Mouse (Mus musculus) liver, postnatal 0 days (tissue): ENCODE results near the gene Gfra1. TPM values are rescaled to one million over a fixed set of nuclear protein-coding genes. Genes with fewer than 3 reads are reported as not detected.

Source experiments
- ATAC-seq: fragments of 200-750 bp; cut with Nextera tagmentation; 2 replicates; pipeline ENCODE4 v1.8.0; 2017; ENCODE audit warnings: mild to moderate bottlenecking, moderate library complexity
- DNase-seq: peaks from one replicate; pipeline ENCODE4 v3.0.0-alpha.2; 2016
- H3K27ac ChIP-seq: fragments of 300-500 bp; sonication (generic); 2 replicates; pipeline ENCODE4 v1.5.1; 2014; ENCODE audit warnings: antibody characterized with exemption, moderate library complexity, mild to moderate bottlenecking, low read depth
- H3K27me3 ChIP-seq: fragments of 300-500 bp; sonication (generic); 2 replicates; pipeline ENCODE4 v1.6.1; 2014; ENCODE audit warnings: low read length, control low read depth, mixed read lengths; ENCODE audit not compliant: insufficient read depth
- H3K36me3 ChIP-seq: fragments of 300-500 bp; sonication (generic); replicated peaks from 2 replicates; pipeline ENCODE4 v1.6.1; 2014; ENCODE audit warnings: mild to moderate bottlenecking, control low read depth, low read length, moderate library complexity, mixed read lengths; ENCODE audit not compliant: insufficient read depth
- H3K4me1 ChIP-seq: fragments of 300-500 bp; sonication (generic); 2 replicates; pipeline ENCODE4 v1.6.1; 2014; ENCODE audit warnings: antibody characterized with exemption, mild to moderate bottlenecking, control low read depth; ENCODE audit not compliant: insufficient read depth
- H3K4me2 ChIP-seq: fragments of 300-500 bp; sonication (generic); 2 replicates; pipeline ENCODE4 v1.6.1; 2014; ENCODE audit warnings: low read depth, mild to moderate bottlenecking, low read length, moderate library complexity, mixed read lengths
- H3K4me3 ChIP-seq: fragments of 300-500 bp; sonication (generic); 2 replicates; pipeline ENCODE4 v1.5.1; 2014; ENCODE audit warnings: low read depth, low read length
- H3K9ac ChIP-seq: fragments of 300-500 bp; sonication (generic); replicated peaks from 2 replicates; pipeline ENCODE4 v1.6.1; 2014; ENCODE audit warnings: mild to moderate bottlenecking, moderate library complexity
- H3K9me3 ChIP-seq: fragments of 300-500 bp; sonication (generic); 2 replicates; pipeline ENCODE4 v1.6.1; 2016; ENCODE audit warnings: mild to moderate bottlenecking, control low read depth, low read length, mixed read lengths
- CTCF ChIP-seq: sonication (generic); IDR thresholded peaks from 2 replicates; pipeline ENCODE4 v1.5.1; 2016; ENCODE audit warnings: antibody characterized with exemption, low read depth
- EP300 ChIP-seq: IDR thresholded peaks from 2 replicates; pipeline ENCODE4 v1.6.1; 2016; ENCODE audit warnings: antibody characterized with exemption, low read depth, mild to moderate bottlenecking
- WGBS: fragments of 180-500 bp; shearing (Covaris S2); extraction: QIAGEN DNeasy Blood & Tissue Kit; methylation state at CpG from one replicate; pipeline ENCODE4 v1.1.7; 2014; ENCODE audit not compliant: insufficient replicate concordance; 5-methylcytosine and 5-hydroxymethylcytosine counted together
- polyA plus RNA-seq: library from polyadenylated mRNA; unstranded; fragments of >200 nt; fragmentation: Nextera tagmentation; extraction: Ambion mirVana; gene quantifications from 2 replicates; pipeline ENCODE4 v1.2.1, GENCODE M21; 2015

The Gfra1 gene
- polyA plus RNA-seq, 1 experiment from 2014 or later = 8.8 TPM

DNA sequence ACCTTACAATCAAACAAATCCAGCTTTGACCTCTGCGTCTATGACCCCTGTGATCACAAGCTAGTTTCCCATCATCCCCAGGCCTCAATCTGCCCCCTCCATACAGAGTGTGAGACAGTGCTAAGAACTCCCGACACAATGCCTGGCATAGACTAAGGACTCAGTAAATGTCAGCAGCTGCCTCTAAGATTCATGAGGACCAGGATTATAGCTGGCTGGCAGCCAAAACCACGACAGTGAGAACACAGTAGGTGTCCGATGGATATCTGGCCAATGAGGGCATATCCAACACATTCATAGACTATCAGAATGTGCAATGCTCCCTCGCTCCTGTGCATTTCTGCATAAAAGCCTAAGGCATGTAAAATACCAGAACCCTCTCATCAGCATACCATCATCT lies 5.0 kb downstream of the Gfra1 start:
- TF ChIP-seq CTCF = no peak
- no peak for TF ChIP-seq EP300
- H3K9me3 ChIP-seq = no peaks in the 10 kb centered on the region
- no peak overlapping the region for H3K4me2 ChIP-seq
- peaks cover 3% of the 10 kb centered on the region for H3K4me1 ChIP-seq
- ATAC-seq (no peak), DNase-seq (no peak)
- WGBS = 67% methylated on average over 5 of the region's 5 CpGs
- 0 out of 2 replicates have a peak, but pooled peaks cover 2% of the 10 kb centered on the region for H3K36me3 ChIP-seq
- H3K27me3 ChIP-seq = peaks cover 37% of the 10 kb centered on the region
- no peak overlapping the region for H3K4me3 ChIP-seq
- H3K27ac ChIP-seq = no peak overlapping the region
- no peak overlapping the region for H3K9ac ChIP-seq

DNA sequence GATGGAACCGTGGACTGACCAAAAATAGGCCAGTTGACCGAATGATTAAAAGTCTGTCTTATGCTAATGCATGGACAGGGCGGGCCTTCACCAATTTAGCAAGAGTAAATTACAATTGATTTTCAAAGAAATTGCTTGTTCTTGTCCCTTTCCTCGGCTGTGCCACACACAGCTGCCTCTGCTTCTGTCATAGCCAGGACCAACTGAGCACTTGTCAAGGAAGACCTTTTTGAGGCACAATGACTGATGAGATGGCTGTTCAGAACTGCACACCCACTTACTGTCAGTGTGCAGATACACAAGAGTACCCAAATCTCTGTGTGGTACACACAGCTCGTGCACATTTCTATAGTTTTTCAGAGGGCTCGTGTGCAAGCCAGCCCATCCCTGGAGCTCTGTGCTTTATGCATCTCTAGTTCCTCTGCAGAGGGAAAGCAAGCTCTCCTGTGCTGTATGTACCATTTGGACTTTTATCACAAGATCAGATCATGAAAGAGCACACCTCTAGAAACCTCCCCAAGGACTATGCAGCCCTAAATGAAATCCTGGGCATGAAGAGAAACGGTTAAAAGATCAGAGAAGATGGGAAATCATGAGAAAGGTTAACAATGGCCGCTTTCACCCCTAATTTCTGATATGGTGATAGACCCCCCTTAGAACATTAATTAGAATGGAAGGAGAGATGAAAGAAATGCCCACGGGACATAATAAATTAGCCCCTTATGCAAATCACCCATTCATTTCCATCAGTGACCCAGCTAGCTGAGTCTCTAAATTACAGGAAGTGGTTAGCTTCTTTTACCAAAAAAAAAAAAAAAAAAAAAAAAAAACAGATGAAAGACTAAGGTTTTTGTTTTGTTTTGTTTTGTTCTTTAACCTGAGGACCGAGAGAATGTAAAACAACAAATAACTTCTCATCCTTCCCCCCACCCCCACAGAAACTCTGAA lies 12.7 kb downstream of the Gfra1 start:
- no peak for TF ChIP-seq CTCF
- TF ChIP-seq EP300 = no peak
- DNase-seq = no peak

DNA sequence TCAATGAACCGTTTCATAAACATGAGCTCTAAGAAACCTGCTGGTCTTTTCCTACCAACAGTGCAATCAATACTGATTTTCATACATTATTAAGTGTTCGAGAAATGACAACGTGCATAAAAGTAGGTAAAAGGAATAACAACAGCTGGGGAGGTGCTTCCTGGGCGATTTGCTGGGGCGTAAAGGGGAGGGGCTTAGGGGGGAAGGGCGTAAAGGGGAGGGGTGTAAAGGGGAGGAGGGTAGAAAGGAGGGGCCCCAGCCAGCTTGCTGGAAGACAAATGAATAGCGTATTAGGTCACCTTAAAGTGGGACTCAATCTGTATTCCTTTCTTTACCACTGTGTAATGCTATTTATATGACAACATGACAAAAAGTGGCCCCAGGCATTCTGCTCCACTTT lies 13.9 kb downstream of the Gfra1 start:
- 42% methylated on average over 7 of the region's 7 CpGs for WGBS
- Histone ChIP-seq H3K9me3 (no peaks in the 10 kb centered on the region), H3K27ac (peak overlapping the region; percentile 82)

More for the DNA sequence above, 12.7 kb downstream of the Gfra1 start:
- H3K27me3 ChIP-seq = no peaks in the 10 kb centered on the region
- WGBS = 63% methylated on average over 10 of the region's 10 CpGs
- H3K36me3 ChIP-seq = no peaks in the 10 kb centered on the region
- H3K4me1 ChIP-seq = peaks cover 3% of the 10 kb centered on the region
- H3K9ac ChIP-seq = no peak overlapping the region
- no peak overlapping the region for H3K4me3 ChIP-seq
- peak overlapping the region; percentile 82; the same call in 1 of the 2 replicates for H3K27ac ChIP-seq
- ATAC-seq = no peak
- no peaks in the 10 kb centered on the region for H3K9me3 ChIP-seq
- no peak overlapping the region for H3K4me2 ChIP-seq

DNA sequence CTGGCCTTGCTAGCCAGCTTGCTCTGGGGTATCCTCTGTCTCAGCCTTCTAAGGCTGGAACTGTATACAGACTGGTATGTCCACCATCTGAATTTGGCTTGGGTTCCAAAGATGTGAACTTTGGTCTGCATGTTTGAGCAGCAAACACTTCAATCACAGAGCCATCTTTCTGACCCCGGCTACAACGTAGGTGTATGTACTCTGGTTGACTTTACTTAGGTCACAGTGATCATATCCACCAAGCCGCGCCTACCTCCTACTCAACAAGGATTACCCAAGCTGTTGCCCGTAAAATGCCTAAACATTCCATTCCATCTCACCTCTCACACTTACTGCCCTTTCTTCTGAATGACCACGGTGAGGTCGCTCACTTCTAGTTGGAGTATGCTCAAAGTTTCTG lies 14.5 kb downstream of the Gfra1 start:
- TF ChIP-seq EP300 (peak; percentile 66), CTCF (no peak)
- Histone ChIP-seq H3K4me2 (peak overlapping the region; percentile 49), H3K27me3 (no peaks in the 10 kb centered on the region), H3K9me3 (no peaks in the 10 kb centered on the region), H3K4me3 (no peak overlapping the region), H3K27ac (peak overlapping the region; percentile 82), H3K36me3 (no peaks in the 10 kb centered on the region), H3K9ac (no peak overlapping the region), H3K4me1 (peaks cover 16% of the 10 kb centered on the region)
- ATAC-seq (peak; percentile 91), DNase-seq (peak; percentile 45)
- 57% methylated on average over 7 of the region's 7 CpGs for WGBS

More for the DNA sequence above, 13.9 kb downstream of the Gfra1 start:
- ATAC-seq (peak; percentile 73), DNase-seq (peak; percentile 50)
- no peak overlapping the region for H3K9ac ChIP-seq
- no peak for TF ChIP-seq EP300
- TF ChIP-seq CTCF = no peak
- peaks cover 12% of the 10 kb centered on the region for H3K4me1 ChIP-seq
- no peaks in the 10 kb centered on the region for H3K27me3 ChIP-seq
- H3K36me3 ChIP-seq = no peaks in the 10 kb centered on the region
- H3K4me2 ChIP-seq = peak overlapping the region; percentile 49
- H3K4me3 ChIP-seq = no peak overlapping the region

DNA sequence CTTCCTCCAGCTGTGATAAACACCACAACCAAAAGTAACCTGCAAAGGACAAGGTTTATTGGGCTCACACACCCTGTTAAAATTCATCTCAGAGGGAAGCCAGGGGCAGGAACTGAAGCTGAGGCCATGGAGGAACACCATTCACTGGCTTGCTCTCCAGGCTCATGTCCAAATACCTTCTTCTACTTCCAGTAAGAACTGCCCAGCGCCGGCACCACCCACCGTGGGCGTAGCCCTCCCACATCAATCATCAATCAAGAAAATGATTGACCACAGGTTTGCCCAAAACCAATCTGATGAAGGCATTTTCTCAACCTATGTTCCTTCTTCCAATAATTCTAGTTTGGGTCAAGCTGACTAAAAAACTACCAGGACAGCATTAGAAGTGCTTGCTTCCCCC lies 16.9 kb downstream of the Gfra1 start:
- Histone ChIP-seq H3K4me3 (no peak overlapping the region), H3K4me1 (peaks cover 27% of the 10 kb centered on the region), H3K27me3 (no peaks in the 10 kb centered on the region), H3K9ac (no peak overlapping the region), H3K9me3 (no peaks in the 10 kb centered on the region), H3K36me3 (no peaks in the 10 kb centered on the region), H3K27ac (peak overlapping the region; percentile 70), H3K4me2 (no peak overlapping the region)
- DNase-seq = peak; percentile 52
- TF ChIP-seq EP300 (peak; percentile 29; the same call in 1 of the 2 replicates), CTCF (no peak)
- ATAC-seq = peak; percentile 42
- WGBS = 64% methylated on average over 4 of the region's 4 CpGs

DNA sequence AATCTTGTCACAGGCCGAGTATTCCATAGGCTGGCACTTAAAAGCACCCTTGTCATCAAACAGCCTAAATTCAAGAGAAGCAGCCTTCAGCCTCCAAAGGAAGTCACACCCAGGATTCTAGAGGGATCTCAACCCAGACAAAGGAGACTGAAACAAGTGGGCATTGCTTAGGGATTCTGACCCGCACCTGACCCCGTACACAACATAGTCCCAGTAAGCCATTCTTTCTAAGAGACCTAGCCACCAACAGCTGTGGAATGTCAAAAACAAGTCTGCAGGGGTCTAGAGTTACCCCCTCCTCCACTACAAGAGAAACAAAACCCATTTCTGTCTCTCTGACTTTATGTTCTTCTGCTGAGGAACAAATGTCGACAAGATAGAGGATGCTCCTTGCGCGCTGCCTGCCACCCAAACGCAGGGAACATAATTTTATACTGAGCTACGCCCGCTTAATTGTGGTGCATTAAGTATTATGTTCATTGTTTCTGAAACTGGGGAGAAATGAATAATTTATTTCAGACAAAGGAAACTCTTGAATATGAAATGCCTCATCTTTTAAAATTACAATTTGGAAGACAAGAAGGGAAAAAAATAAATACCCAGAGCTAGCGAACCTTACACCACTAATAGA lies 18.2 kb downstream of the Gfra1 start:
- H3K27me3 ChIP-seq = no peaks in the 10 kb centered on the region
- H3K4me3 ChIP-seq = no peak overlapping the region
- no peak for TF ChIP-seq EP300
- TF ChIP-seq CTCF = no peak
- H3K9ac ChIP-seq = no peak overlapping the region
- H3K4me1 ChIP-seq = peaks cover 27% of the 10 kb centered on the region
- H3K9me3 ChIP-seq = no peaks in the 10 kb centered on the region
- no peaks in the 10 kb centered on the region for H3K36me3 ChIP-seq
- H3K27ac ChIP-seq = peak overlapping the region; percentile 71
- no peak for DNase-seq
- no peak for ATAC-seq
- H3K4me2 ChIP-seq = no peak overlapping the region
- WGBS = 81% methylated on average over 10 of the region's 10 CpGs
